Mouse (Mus musculus) spleen, adult 2 months (tissue): Measurements from ENCODE around the gene Npff.

Experiments used
- CTCF ChIP-seq: fragments of 200-500 bp; IDR thresholded peaks from 2 replicates; pipeline ENCODE4 v1.5.1; 2011; ENCODE audit warnings: mild to moderate bottlenecking, inconsistent platforms; ENCODE audit not compliant: insufficient read depth, insufficient read length, insufficient replicate concordance; ENCODE audit errors: extremely low read depth
- POLR2A ChIP-seq: fragments of 200-500 bp; IDR thresholded peaks from 2 replicates; pipeline ENCODE4 v1.6.1; 2011; ENCODE audit warnings: low read depth, low read length, inconsistent platforms

GRCm38 (mm10) chr15:102547478-102547877, 22.7 kb upstream of the Npff start:
- no peak for TF ChIP-seq CTCF
- no peak for TF ChIP-seq POLR2A
